In genomic region chr12:112928401-112929241, GRCm38 (mm10) we compare ENCODE assay signal across 8 mouse cellular contexts. TPM values are rescaled to one million over a fixed set of nuclear protein-coding genes. Genes with fewer than 3 reads are reported as not detected.
DNase-seq lines count a peak whose midpoint lies in the region; ATAC-seq and TF ChIP-seq lines count a peak whose summit lies in the region.

No protein-coding gene starts in this region.

- TF ChIP-seq POLR2A in spleen, adult 2 months (IDR thresholded peaks at IDR 0.05; ENCODE audit: low read depth, low read length): no peak

- intact Hi-C loops in left cerebral cortex, postnatal 25 days (cut with DNase I): loop anchor here (5.0 kb wide), 1 partner anchor 51 kb away; no protein-coding TSS in a partner anchor

- H3K27ac ChIP-seq in spleen, adult 2 months (ENCODE audit: insufficient read depth, low read length): no peak overlapping the region
- peak overlapping the region; percentile 80 for H3K27ac ChIP-seq in embryonic facial prominence, embryonic 10.5 days (replicated peaks)
- H3K27ac ChIP-seq in midbrain, embryonic 12.5 days (replicated peaks): peak overlapping the region; percentile 76
- peak overlapping the region; percentile 56 for H3K27ac ChIP-seq in stomach, embryonic 16.5 days (ENCODE audit: low read length)

- H3K4me3 ChIP-seq in spleen, adult 2 months (ENCODE audit: extremely low read depth, insufficient read depth, insufficient read length): peak overlapping the region; percentile 37; the same call in 1 of the 2 replicates
- peak overlapping the region; percentile 63 for H3K4me3 ChIP-seq in embryonic facial prominence, embryonic 10.5 days
- peak overlapping the region; percentile 55 for H3K4me3 ChIP-seq in midbrain, embryonic 12.5 days
- peak overlapping the region; percentile 60 for H3K4me3 ChIP-seq in stomach, embryonic 16.5 days (replicated peaks; ENCODE audit: low read length)

- peak overlapping the region; percentile 83 for H3K4me2 ChIP-seq in midbrain, embryonic 12.5 days (replicated peaks)
- H3K4me2 ChIP-seq in stomach, embryonic 16.5 days (ENCODE audit: low read depth, low read length): peak overlapping the region; percentile 78

- H3K36me3 ChIP-seq in spleen, adult 2 months (ENCODE audit: control insufficient read depth, insufficient read depth, low read length): no peaks in the 10 kb centered on the region
- H3K36me3 ChIP-seq in embryonic facial prominence, embryonic 10.5 days (replicated peaks): no peaks in the 10 kb centered on the region
- no peaks in the 10 kb centered on the region for H3K36me3 ChIP-seq in midbrain, embryonic 12.5 days
- H3K36me3 ChIP-seq in stomach, embryonic 16.5 days (ENCODE audit: control insufficient read depth, insufficient read depth, low read length): no peaks in the 10 kb centered on the region

- WGBS in spleen, adult 2 months: 5% methylated on average over 114 of the region's 124 CpGs
- WGBS in embryonic facial prominence, embryonic 10.5 days: 1% methylated on average over 124 of the region's 124 CpGs
- 2% methylated on average over 106 of the region's 124 CpGs for WGBS in midbrain, embryonic 12.5 days
- WGBS in stomach, embryonic 16.5 days: 1% methylated on average over 112 of the region's 124 CpGs

- ATAC-seq in midbrain, embryonic 12.5 days (ENCODE audit: low FRiP score, low read depth): peak; percentile 44
- ATAC-seq in stomach, embryonic 16.5 days (ENCODE audit: insufficient read depth, low FRiP score): peak; percentile 51

- peaks cover 14% of the 10 kb centered on the region for H3K27me3 ChIP-seq in spleen, adult 2 months (ENCODE audit: control insufficient read depth, insufficient read depth, low read length)
- H3K27me3 ChIP-seq in embryonic facial prominence, embryonic 10.5 days (replicated peaks; ENCODE audit: low read depth, poor library complexity, severe bottlenecking): peaks cover 83% of the 10 kb centered on the region
- H3K27me3 ChIP-seq in midbrain, embryonic 12.5 days: peaks cover 72% of the 10 kb centered on the region
- H3K27me3 ChIP-seq in stomach, embryonic 16.5 days (ENCODE audit: control insufficient read depth, insufficient read depth, low read length): peaks cover 40% of the 10 kb centered on the region

- no peak for TF ChIP-seq CTCF in spleen, adult 2 months (IDR thresholded peaks at IDR 0.05; ENCODE audit: extremely low read depth, insufficient read depth, insufficient read length, insufficient replicate concordance)

- no peak for DNase-seq in spleen, adult 2 months (ENCODE audit: low read depth in 1 of 2, low spot score in 2 of 2)
- no peak for DNase-seq in spleen, adult 18-20 months
- DNase-seq in embryonic facial prominence, embryonic 10.5 days (ENCODE audit: low spot score): peak; percentile 68
- DNase-seq in heart, postnatal 4 days: peak; percentile 41
- DNase-seq in left cerebral cortex, postnatal 25 days (ENCODE audit: low spot score in 2 of 2): peak; percentile 75 to 79
- no peak for DNase-seq in spleen, postnatal 36 days (ENCODE audit: low spot score in 2 of 2)

- H3K9me3 ChIP-seq in embryonic facial prominence, embryonic 10.5 days: no peaks in the 10 kb centered on the region
- H3K9me3 ChIP-seq in midbrain, embryonic 12.5 days: no peaks in the 10 kb centered on the region
- no peaks in the 10 kb centered on the region for H3K9me3 ChIP-seq in stomach, embryonic 16.5 days (replicated peaks; ENCODE audit: control insufficient read depth, low read length)

- peak overlapping the region; percentile 65 for H3K9ac ChIP-seq in midbrain, embryonic 12.5 days (replicated peaks)
- H3K9ac ChIP-seq in stomach, embryonic 16.5 days (ENCODE audit: low read length): peak overlapping the region; percentile 73

- peaks cover 4% of the 10 kb centered on the region; the same call in 1 of the 2 replicates for H3K4me1 ChIP-seq in spleen, adult 2 months (ENCODE audit: control insufficient read depth, insufficient read depth, insufficient read length)
- H3K4me1 ChIP-seq in embryonic facial prominence, embryonic 10.5 days: peaks cover 70% of the 10 kb centered on the region
- H3K4me1 ChIP-seq in midbrain, embryonic 12.5 days: peaks cover 20% of the 10 kb centered on the region
- H3K4me1 ChIP-seq in stomach, embryonic 16.5 days (ENCODE audit: control insufficient read depth, insufficient read depth, low read length): peaks cover 6% of the 10 kb centered on the region

RNA-seq across cellular contexts. Expression of gene Jag2, which starts 1.0 kb away (rescaled TPM):
- 7.8 and 8.6 TPM in 2 replicates for polyA plus RNA-seq in spleen, adult 2 months (2012; rRNA removed)
- 4.8 and 5.3 TPM in 2 replicates for polyA plus RNA-seq in embryonic facial prominence, embryonic 10.5 days (2016; fragmentation: Nextera tagmentation; extraction: Ambion mirVana)
- 10 to 100 TPM; 29.1 to 29.2 TPM for total RNA-seq in heart, postnatal 4 days (2021)
- 10 to 100 TPM; 50.1 to 55.1 TPM for total RNA-seq in left cerebral cortex, postnatal 25 days (2021)
- 5.8 and 7.5 TPM in 2 replicates for polyA plus RNA-seq in midbrain, embryonic 12.5 days (2016; fragmentation: Nextera tagmentation; extraction: Ambion mirVana)
- 5.1 and 6.4 TPM in 2 replicates for polyA plus RNA-seq in stomach, embryonic 16.5 days (2015; fragmentation: Nextera tagmentation; extraction: Ambion mirVana)

RNA-seq across cellular contexts. Expression of gene Nudt14, which starts 13.3 kb away (rescaled TPM):
- polyA plus RNA-seq in spleen, adult 2 months (2012; rRNA removed): 25.4 and 28.8 TPM in 2 replicates
- polyA plus RNA-seq in embryonic facial prominence, embryonic 10.5 days (2016; fragmentation: Nextera tagmentation; extraction: Ambion mirVana): 78.1 and 83.8 TPM in 2 replicates
- total RNA-seq in heart, postnatal 4 days (2021): 10 to 100 TPM; 10.3 to 15.7 TPM
- total RNA-seq in left cerebral cortex, postnatal 25 days (2021): 10 to 100 TPM; 10.8 to 11.5 TPM
- polyA plus RNA-seq in midbrain, embryonic 12.5 days (2016; fragmentation: Nextera tagmentation; extraction: Ambion mirVana): 52.9 and 56.6 TPM in 2 replicates
- 80.2 and 81.9 TPM in 2 replicates for polyA plus RNA-seq in stomach, embryonic 16.5 days (2015; fragmentation: Nextera tagmentation; extraction: Ambion mirVana)

RNA-seq across cellular contexts. Expression of gene Btbd6, which starts 47.7 kb away (rescaled TPM):
- 22.3 and 61.1 TPM in 2 replicates for polyA plus RNA-seq in spleen, adult 2 months (2012; rRNA removed)
- polyA plus RNA-seq in embryonic facial prominence, embryonic 10.5 days (2016; fragmentation: Nextera tagmentation; extraction: Ambion mirVana): 22.3 and 23.0 TPM in 2 replicates
- 10 to 100 TPM; 26.0 to 28.1 TPM for total RNA-seq in heart, postnatal 4 days (2021)
- 10 to 100 TPM; 55.9 to 60.9 TPM for total RNA-seq in left cerebral cortex, postnatal 25 days (2021)
- polyA plus RNA-seq in midbrain, embryonic 12.5 days (2016; fragmentation: Nextera tagmentation; extraction: Ambion mirVana): 26.8 and 28.6 TPM in 2 replicates
- 16.2 and 20.6 TPM in 2 replicates for polyA plus RNA-seq in stomach, embryonic 16.5 days (2015; fragmentation: Nextera tagmentation; extraction: Ambion mirVana)

Comparison
In these comparisons a context has a peak if more than half of its experiments do, and no peak if none do; other contexts are left out.
1. DNase-seq: peak in embryonic facial prominence, embryonic 10.5 days (single experiment), heart, postnatal 4 days (single experiment) and left cerebral cortex, postnatal 25 days (2 of 2); none in spleen, adult 2 months (0 of 2), spleen, adult 18-20 months (0 of 2) and spleen, postnatal 36 days (0 of 2).
2. Peak in every context shown above with its lines, with median percentiles within 50 percentile points of each other: H3K4me3 ChIP-seq.